Mouse (Mus musculus) CH12.LX (cell line): ENCODE data around the gene Nipbl. TPM values are rescaled to one million over a fixed set of nuclear protein-coding genes. Genes with fewer than 3 reads are reported as not detected.

Experiments
- DNase-seq: peaks from one replicate; pipeline ENCODE4 v3.0.0-alpha.2; 2013; ENCODE audit errors: extremely low read depth
- H3K27ac ChIP-seq: 2 replicates; pipeline ENCODE4 v1.5.1; 2012; ENCODE audit warnings: low read depth, mild to moderate bottlenecking, control low read depth, moderate library complexity; ENCODE audit not compliant: insufficient read depth
- H3K27me3 ChIP-seq: replicated peaks from 2 replicates; pipeline ENCODE3; 2012; ENCODE audit warnings: inconsistent platforms
- H3K36me3 ChIP-seq, 2 experiments: replicated peaks in 1 of 2; 2 replicates each; pipeline versions ENCODE3 to v1.6.1; 2012; ENCODE audit warnings: inconsistent platforms in 1 of 2, low read length in 1 of 2, mild to moderate bottlenecking in 1 of 2, mixed read lengths in 1 of 2, moderate library complexity in 1 of 2; ENCODE audit not compliant: control insufficient read depth in 1 of 2, insufficient read depth in 1 of 2
- H3K4me1 ChIP-seq, 2 experiments: 2 replicates each; pipeline ENCODE4 v1.6.1; 2012; ENCODE audit warnings: inconsistent platforms in 1 of 2, moderate library complexity in 1 of 2; ENCODE audit not compliant: insufficient read depth in 2 of 2, control insufficient read depth in 1 of 2
- H3K4me2 ChIP-seq: 2 replicates; pipeline ENCODE4 v1.6.1; 2012; ENCODE audit warnings: low read depth, mild to moderate bottlenecking, control low read depth; ENCODE audit not compliant: poor library complexity, insufficient read depth, severe bottlenecking
- H3K4me3 ChIP-seq, 3 experiments: fragments of 150-350 bp in 1 of 3; sonication (generic) in 1 of 3; replicated peaks in 1 of 3; 2 replicates each; pipeline versions ENCODE3 to v1.5.1; 2011 to 2012; ENCODE audit warnings: low read depth in 2 of 3, low read length in 2 of 3, mild to moderate bottlenecking in 2 of 3, moderate library complexity in 2 of 3, control low read depth in 1 of 3, improper control_type of control experiment in 1 of 3, inconsistent platforms in 1 of 3, mixed read lengths in 1 of 3; ENCODE audit not compliant: poor library complexity in 1 of 3
- H3K79me2 ChIP-seq: replicated peaks from 2 replicates; pipeline ENCODE4 v1.6.1; 2012; ENCODE audit warnings: mild to moderate bottlenecking, moderate library complexity; ENCODE audit not compliant: control insufficient read depth, poor library complexity, insufficient read depth, severe bottlenecking; ENCODE audit errors: extremely low read depth
- H3K9ac ChIP-seq: 2 replicates; pipeline ENCODE4 v1.6.1; 2012; ENCODE audit warnings: low read depth, mild to moderate bottlenecking, control low read depth, moderate library complexity; ENCODE audit not compliant: insufficient read depth
- H3K9me3 ChIP-seq: replicated peaks from 2 replicates; pipeline ENCODE3; 2012; ENCODE audit warnings: low read length, inconsistent platforms, mixed read lengths
- CHD1 ChIP-seq: IDR thresholded peaks from 2 replicates; pipeline ENCODE4 v1.6.1; 2012; ENCODE audit warnings: low read depth, low read length, improper control_type of control experiment, inconsistent platforms
- E2F4 ChIP-seq: IDR thresholded peaks from 2 replicates; pipeline ENCODE4 v1.6.1; 2011; ENCODE audit warnings: low read depth, low read length, improper control_type of control experiment; ENCODE audit not compliant: insufficient replicate concordance
- ELF1 ChIP-seq: IDR thresholded peaks from 2 replicates; pipeline ENCODE4 v1.6.1; 2014; ENCODE audit warnings: low read depth, mild to moderate bottlenecking, inconsistent platforms, low read length, improper control_type of control experiment
- EP300 ChIP-seq: IDR thresholded peaks from 2 replicates; pipeline ENCODE4 v1.6.1; 2011; ENCODE audit warnings: low read length, improper control_type of control experiment
- ETS1 ChIP-seq: conservative IDR thresholded peaks from 2 replicates; pipeline ENCODE4 v1.6.1; 2012; ENCODE audit warnings: low read depth, mild to moderate bottlenecking, inconsistent platforms, low read length, improper control_type of control experiment, moderate library complexity
- GABPA ChIP-seq: IDR thresholded peaks from 2 replicates; pipeline ENCODE4 v1.6.1; 2012; ENCODE audit warnings: low read depth, low read length, improper control_type of control experiment, inconsistent platforms; ENCODE audit not compliant: insufficient replicate concordance
- HCFC1 ChIP-seq: IDR thresholded peaks from 2 replicates; pipeline ENCODE4 v1.6.1; 2012; ENCODE audit warnings: low read depth, mild to moderate bottlenecking, inconsistent platforms, low read length, improper control_type of control experiment
- IRF4 ChIP-seq: IDR thresholded peaks from 2 replicates; pipeline ENCODE4 v1.6.1; 2014; ENCODE audit warnings: low read depth, mild to moderate bottlenecking, inconsistent platforms, low read length, improper control_type of control experiment
- JUN ChIP-seq: IDR thresholded peaks from 2 replicates; pipeline ENCODE4 v1.6.1; 2011; ENCODE audit warnings: low read depth, mild to moderate bottlenecking, low read length, improper control_type of control experiment, moderate library complexity; ENCODE audit not compliant: insufficient read depth
- KAT2A ChIP-seq: IDR thresholded peaks from 2 replicates; pipeline ENCODE4 v1.6.1; 2012; ENCODE audit warnings: low read length, improper control_type of control experiment, inconsistent platforms; ENCODE audit not compliant: insufficient replicate concordance
- MAFK ChIP-seq: IDR thresholded peaks from 2 replicates; pipeline ENCODE4 v1.6.1; 2011; ENCODE audit warnings: low read length, improper control_type of control experiment; ENCODE audit not compliant: insufficient replicate concordance
- MAZ ChIP-seq: IDR thresholded peaks from 2 replicates; pipeline ENCODE4 v1.6.1; 2012; ENCODE audit warnings: low read depth, mild to moderate bottlenecking, inconsistent platforms, low read length, improper control_type of control experiment, moderate library complexity
- MEF2A ChIP-seq: IDR thresholded peaks from 2 replicates; pipeline ENCODE4 v1.6.1; 2014; ENCODE audit warnings: low read depth, mild to moderate bottlenecking, inconsistent platforms, low read length, improper control_type of control experiment, borderline replicate concordance
- MXI1 ChIP-seq: IDR thresholded peaks from 2 replicates; pipeline ENCODE4 v1.6.1; 2011; ENCODE audit warnings: mild to moderate bottlenecking, low read depth, low read length, improper control_type of control experiment
- NELFE ChIP-seq: IDR thresholded peaks from 2 replicates; pipeline ENCODE4 v1.6.1; 2011; ENCODE audit warnings: low read depth, low read length, improper control_type of control experiment
- NRF1 ChIP-seq: IDR thresholded peaks from 2 replicates; pipeline ENCODE4 v1.6.1; 2014; ENCODE audit warnings: low read depth, mild to moderate bottlenecking, inconsistent platforms, low read length, improper control_type of control experiment, moderate library complexity
- POLR2A ChIP-seq: IDR thresholded peaks from 2 replicates; pipeline ENCODE4 v1.6.1; 2011; ENCODE audit warnings: low read depth, mild to moderate bottlenecking, improper control_type of control experiment, low read length
- POLR2AphosphoS2 ChIP-seq: IDR thresholded peaks from 2 replicates; pipeline ENCODE4 v1.6.1; 2011; ENCODE audit warnings: low read depth, low read length, improper control_type of control experiment
- RAD21 ChIP-seq: IDR thresholded peaks from 2 replicates; pipeline ENCODE4 v1.6.1; 2011; ENCODE audit warnings: low read depth, mild to moderate bottlenecking, low read length, improper control_type of control experiment, moderate library complexity
- RCOR1 ChIP-seq: conservative IDR thresholded peaks from 2 replicates; pipeline ENCODE4 v1.6.1; 2012; ENCODE audit warnings: low read depth, mild to moderate bottlenecking, inconsistent platforms, low read length, improper control_type of control experiment
- SIN3A ChIP-seq: IDR thresholded peaks from 2 replicates; pipeline ENCODE4 v1.6.1; 2012; ENCODE audit warnings: low read length, improper control_type of control experiment, inconsistent platforms
- TBP ChIP-seq: conservative IDR thresholded peaks from 2 replicates; pipeline ENCODE4 v1.6.1; 2011; ENCODE audit warnings: low read depth, low read length, improper control_type of control experiment
- UBTF ChIP-seq: IDR thresholded peaks from 2 replicates; pipeline ENCODE4 v1.6.1; 2012; ENCODE audit warnings: low read depth, mild to moderate bottlenecking, inconsistent platforms, low read length, improper control_type of control experiment, moderate library complexity
- ZC3H11A ChIP-seq: IDR thresholded peaks from 2 replicates; pipeline ENCODE4 v1.6.1; 2012; ENCODE audit warnings: low read depth, mild to moderate bottlenecking, inconsistent platforms, low read length, improper control_type of control experiment
- ZKSCAN1 ChIP-seq: IDR thresholded peaks from 2 replicates; pipeline ENCODE4 v1.6.1; 2012; ENCODE audit warnings: low read depth, inconsistent platforms, low read length, improper control_type of control experiment, borderline replicate concordance
- ZMIZ1 ChIP-seq: IDR thresholded peaks from 2 replicates; pipeline ENCODE4 v1.6.1; 2012; ENCODE audit warnings: low read depth, mild to moderate bottlenecking, inconsistent platforms, low read length, improper control_type of control experiment
- ZNF384 ChIP-seq: IDR thresholded peaks from 2 replicates; pipeline ENCODE4 v1.6.1; 2012; ENCODE audit warnings: low read depth, low read length, improper control_type of control experiment, inconsistent platforms
- dilution Hi-C: fragments of 300-500 bp; cut with MboI; formaldehyde crosslinking; loops from 2 replicates; pipeline ENCODE4 v1.14.3; 2020; ENCODE audit warnings: low sequenced_read_pairs; ENCODE audit not compliant: extremely low pct_unique_long_range_greater_than_20kb, extremely low pct_ligation_motif_present
- in situ Hi-C: fragments of 300-500 bp; cut with MboI; formaldehyde crosslinking; loops from 3 replicates; pipeline ENCODE4 v1.14.3; 2019; ENCODE audit warnings: low sequenced_read_pairs, low pct_ligation_motif_present, low pct_unique_long_range_greater_than_20kb, mixed read lengths
- polyA plus RNA-seq: library from polyadenylated mRNA; unstranded; fragments of >175 nt; gene quantifications from 2 replicates; pipeline ENCODE4 v1.2.1, GENCODE M21; 2012; ENCODE audit warnings: low read depth; ENCODE audit not compliant: insufficient read length
- total RNA-seq, 2 experiments: library from RNA; depleted of rRNA; stranded (reverse); fragments of 300-350 nt in 1 of 2; fragments of >200 nt in 1 of 2; gene quantifications; 2 replicates each; pipeline ENCODE4 v1.2.3; 2012 to 2014

Gene Nipbl
- total and polyA plus RNA-seq, 3 experiments, result 16.3 to 30.8 (median 19.8) TPM

GRCm38 (mm10) chr15:8305474-8305873, 138.8 kb downstream of the Nipbl start:
- no peak for DNase-seq
- H3K27ac ChIP-seq, result no peak overlapping the region
- no peak overlapping the region for H3K4me2 ChIP-seq
- no peak overlapping the region for H3K4me3 ChIP-seq
- H3K36me3 ChIP-seq, result peaks cover 46 to 75% of the 10 kb centered on the region in 2 experiments
- no peaks in the 10 kb centered on the region for H3K27me3 ChIP-seq
- H3K4me1 ChIP-seq, result no peaks in the 10 kb centered on the region
- H3K9ac ChIP-seq, result no peak overlapping the region
- in situ Hi-C loops (no loop called here), dilution Hi-C loops (no loop called here)
- no peaks in the 10 kb centered on the region for H3K9me3 ChIP-seq
- TF ChIP-seq ZNF384 (no peak), ZKSCAN1 (no peak), JUN (no peak), ETS1 (no peak), RAD21 (no peak), EP300 (no peak), UBTF (no peak), MAFK (no peak), NELFE (no peak), ZC3H11A (no peak), KAT2A (no peak), SIN3A (no peak), MEF2A (no peak), NRF1 (no peak), ELF1 (no peak), MXI1 (no peak), ZMIZ1 (no peak), E2F4 (no peak), HCFC1 (no peak), GABPA (no peak)
- H3K79me2 ChIP-seq, result no peaks in the 10 kb centered on the region

- Histone ChIP-seq H3K27ac (no peak overlapping the region), H3K36me3 (peaks cover 49 to 82% of the 10 kb centered on the region in 2 experiments), H3K27me3 (no peaks in the 10 kb centered on the region), H3K9ac (no peak overlapping the region), H3K4me1 (peaks cover 0 to 6% of the 10 kb centered on the region in 2 experiments; a peak in 1 of 4 replicates), H3K4me3 (no peak overlapping the region), H3K79me2 (no peaks in the 10 kb centered on the region), H3K4me2 (no peak overlapping the region), H3K9me3 (no peaks in the 10 kb centered on the region)
- dilution Hi-C loops (no loop called here), in situ Hi-C loops (no loop called here)
- DNase-seq, result no peak
- TF ChIP-seq POLR2AphosphoS2, result no peak
- no peak for TF ChIP-seq HCFC1
- no peak for TF ChIP-seq EP300
- TF ChIP-seq ZNF384, result no peak
- TF ChIP-seq RAD21, result no peak
- no peak for TF ChIP-seq IRF4
- no peak for TF ChIP-seq TBP
- no peak for TF ChIP-seq NRF1
- TF ChIP-seq RCOR1, result no peak
- TF ChIP-seq CHD1, result no peak
- no peak for TF ChIP-seq SIN3A
- TF ChIP-seq MAZ, result no peak
- no peak for TF ChIP-seq GABPA
- TF ChIP-seq ZMIZ1, result no peak
- no peak for TF ChIP-seq POLR2A
Observed at GRCm38 (mm10) chr15:8302944-8303343, 141.3 kb downstream of the Nipbl start.
